Mouse (Mus musculus) heart, adult 2 months (tissue): ENCODE results near the gene Pigh. TPM values are rescaled to one million over a fixed set of nuclear protein-coding genes. Genes with fewer than 3 reads are reported as not detected.
A peak's percentile ranks its signal among the peaks of the same experiment; 100 is the strongest.

Experiments
- DNase-seq, 2 experiments: peaks; one replicate each; pipeline ENCODE4 v3.0.0; 2021
- H3K27ac ChIP-seq: fragments of 200-600 bp; 2 replicates; pipeline ENCODE4 v1.8.1; 2022
- H3K27me3 ChIP-seq: fragments of 200-500 bp; 2 replicates; pipeline ENCODE4 v1.6.1; 2012; ENCODE audit warnings: mild to moderate bottlenecking, low read length, inconsistent platforms, mixed read lengths; ENCODE audit not compliant: control insufficient read depth, insufficient read depth
- H3K36me3 ChIP-seq: fragments of 200-500 bp; 2 replicates; pipeline ENCODE4 v1.6.1; 2012; ENCODE audit warnings: low read length, inconsistent platforms; ENCODE audit not compliant: control insufficient read depth, insufficient read depth
- H3K4me1 ChIP-seq: fragments of 200-500 bp; 2 replicates; pipeline ENCODE4 v1.6.1; 2011; ENCODE audit warnings: low read length; ENCODE audit not compliant: control insufficient read depth, insufficient read depth
- H3K4me3 ChIP-seq: fragments of 200-600 bp; 2 replicates; pipeline ENCODE4 v1.8.1; 2022
- H3K79me2 ChIP-seq: fragments of 200-500 bp; replicated peaks from 2 replicates; pipeline ENCODE4 v1.6.1; 2012; ENCODE audit warnings: mild to moderate bottlenecking, inconsistent platforms, low read length, moderate library complexity, mixed read lengths; ENCODE audit not compliant: control insufficient read depth, insufficient read depth
- H3K9ac ChIP-seq: fragments of 200-500 bp; 2 replicates; pipeline ENCODE4 v1.6.1; 2012; ENCODE audit warnings: low read depth, mild to moderate bottlenecking, control low read depth, inconsistent platforms, low read length, mixed read lengths
- CTCF ChIP-seq: fragments of 200-600 bp; IDR thresholded peaks from 2 replicates; pipeline ENCODE4 v1.8.1; 2022; ENCODE audit warnings: antibody characterized with exemption, mild to moderate bottlenecking, moderate library complexity
- EP300 ChIP-seq: fragments of 200-500 bp; IDR thresholded peaks from 2 replicates; pipeline ENCODE4 v1.6.1; 2011; ENCODE audit warnings: low read depth, low read length, control low read depth; ENCODE audit not compliant: insufficient read depth
- POLR2A ChIP-seq: fragments of 200-500 bp; IDR thresholded peaks from 2 replicates; pipeline ENCODE4 v1.6.1; 2011; ENCODE audit warnings: mild to moderate bottlenecking, low read depth, low read length, control low read depth; ENCODE audit not compliant: insufficient read depth
- WGBS: fragments of 180-500 bp; shearing (Covaris S2); methylation state at CpG from one replicate; pipeline ENCODE4 v1.1.7; 2018; 5-methylcytosine and 5-hydroxymethylcytosine counted together
- intact Hi-C: fragments of 180-260 bp; cut with DNase I; formaldehyde crosslinking; loops from one replicate; pipeline ENCODE4 v1.15.1; 2025
- long read RNA-seq: library from polyadenylated mRNA; stranded (forward); transcript quantifications from one replicate; pipeline ENCODE4 v2.0.0, GENCODE M21; 2021
- polyA plus RNA-seq: library from polyadenylated mRNA; depleted of rRNA; stranded (reverse); fragments of >200 nt; gene quantifications from 2 replicates; pipeline ENCODE4 v1.2.3, GENCODE M21; 2012; rRNA removed
- total RNA-seq, 2 experiments: library from RNA; stranded (reverse); gene quantifications; 2 replicates each; pipeline ENCODE4 v1.2.3; 2021

Pigh gene
- 1 to 10 TPM; 3.4 to 4.4 TPM for total RNA-seq
- 4.6 and 5.4 TPM in 2 replicates for polyA plus RNA-seq
- long read RNA-seq, partial matches to known transcripts, result 0 of 7 reads
- long read RNA-seq, other reads (novel, unspliced or antisense), result 2 of 7 reads

DNA sequence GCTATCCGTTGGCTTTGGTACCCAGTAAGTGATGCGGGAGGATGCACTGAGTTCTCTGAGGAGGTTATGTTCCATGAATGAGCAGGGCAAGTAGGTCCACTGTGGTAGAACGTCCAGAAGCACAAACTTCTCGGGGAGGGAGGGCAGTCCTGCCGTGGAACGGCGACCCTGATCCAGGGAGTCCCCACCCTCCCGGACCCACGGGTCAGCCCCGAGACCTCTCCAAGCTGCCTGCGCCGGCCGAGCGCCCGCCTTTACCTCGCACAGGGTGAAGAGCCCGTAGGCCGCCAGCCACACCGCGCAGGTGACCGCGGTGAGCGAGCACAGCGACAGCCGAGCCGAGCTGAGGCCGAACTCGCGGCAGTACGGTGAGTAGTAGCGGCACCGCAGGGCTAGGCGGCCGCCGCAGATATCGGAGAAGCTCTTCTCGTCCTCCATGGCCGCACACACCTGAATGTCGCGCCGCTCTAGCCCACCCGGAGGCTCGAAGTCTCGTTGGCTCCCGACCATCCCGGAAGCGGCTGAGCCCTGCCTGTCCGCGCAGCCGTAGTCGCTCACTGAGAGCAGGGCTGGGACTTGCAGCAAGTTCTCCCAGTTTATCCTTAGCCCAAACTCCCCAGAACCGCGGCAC is at the start of gene Pigh:
Gene Pigh (minus strand): TSS at position 470 of the 631 bp plus-strand sequence.
- Histone ChIP-seq H3K27ac (peak within 1 kb of the TSS; percentile 40), H3K79me2 (no peaks in the 10 kb centered on the region)
- WGBS, result 1% methylated on average over 53 of the region's 53 CpGs

DNA sequence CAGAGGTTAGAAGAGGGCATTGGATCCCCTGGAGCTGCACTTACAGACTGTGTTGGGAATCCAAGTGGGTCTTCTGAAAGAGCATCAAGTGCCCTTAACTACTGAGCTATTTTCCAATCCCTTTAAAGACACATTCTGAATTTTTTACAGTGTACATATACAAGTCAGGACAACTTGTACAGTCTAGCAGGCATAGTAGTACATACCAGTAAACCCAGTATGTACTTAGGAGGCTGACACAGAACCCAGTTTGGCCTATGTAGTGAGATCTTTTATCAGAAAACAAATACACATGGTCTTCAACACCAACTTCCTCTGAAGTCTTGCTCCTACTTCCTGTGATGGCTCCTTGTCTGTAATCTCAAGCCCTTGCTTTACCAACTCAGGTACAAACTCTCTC is 49.5 kb upstream of the Pigh start:
- H3K4me1 ChIP-seq, result no peaks in the 10 kb centered on the region
- no peak for DNase-seq
- H3K79me2 ChIP-seq, result no peaks in the 10 kb centered on the region
- TF ChIP-seq CTCF, result no peak
- TF ChIP-seq EP300, result no peak
- no peak for TF ChIP-seq POLR2A
- intact Hi-C loops, result no loop called here
- no peak overlapping the region for H3K27ac ChIP-seq
- H3K4me3 ChIP-seq, result no peak overlapping the region
- H3K27me3 ChIP-seq, result no peaks in the 10 kb centered on the region
- no peak overlapping the region for H3K9ac ChIP-seq
- no peaks in the 10 kb centered on the region for H3K36me3 ChIP-seq

More for the DNA sequence above, at the start of gene Pigh:
- peak; percentile 86 to 88 for DNase-seq
- Histone ChIP-seq H3K9ac (peak within 1 kb of the TSS; percentile 97), H3K27me3 (no peaks in the 10 kb centered on the region), H3K4me1 (peaks cover 2% of the 10 kb centered on the region; the same call in 1 of the 2 replicates), H3K4me3 (peak within 1 kb of the TSS; percentile 87), H3K36me3 (no peaks in the 10 kb centered on the region)
- intact Hi-C loops, result no loop called here
- TF ChIP-seq EP300 (no peak), CTCF (0 out of 2 replicates have a peak, but pooled peaks have one; percentile 3), POLR2A (peak; percentile 51; the same call in 1 of the 2 replicates)

GRCm38 (mm10) chr12:79136949-79137348 is 47.5 kb upstream of the Pigh start:
- Histone ChIP-seq H3K9ac (no peak overlapping the region), H3K27ac (no peak overlapping the region), H3K4me1 (no peaks in the 10 kb centered on the region), H3K79me2 (no peaks in the 10 kb centered on the region), H3K27me3 (peaks cover 4% of the 10 kb centered on the region), H3K4me3 (no peak overlapping the region), H3K36me3 (no peaks in the 10 kb centered on the region)
- intact Hi-C loops, result no loop called here
- no peak for DNase-seq
- TF ChIP-seq CTCF (no peak), POLR2A (no peak), EP300 (no peak)
- 81% methylated on average over 7 of the region's 7 CpGs for WGBS

DNA sequence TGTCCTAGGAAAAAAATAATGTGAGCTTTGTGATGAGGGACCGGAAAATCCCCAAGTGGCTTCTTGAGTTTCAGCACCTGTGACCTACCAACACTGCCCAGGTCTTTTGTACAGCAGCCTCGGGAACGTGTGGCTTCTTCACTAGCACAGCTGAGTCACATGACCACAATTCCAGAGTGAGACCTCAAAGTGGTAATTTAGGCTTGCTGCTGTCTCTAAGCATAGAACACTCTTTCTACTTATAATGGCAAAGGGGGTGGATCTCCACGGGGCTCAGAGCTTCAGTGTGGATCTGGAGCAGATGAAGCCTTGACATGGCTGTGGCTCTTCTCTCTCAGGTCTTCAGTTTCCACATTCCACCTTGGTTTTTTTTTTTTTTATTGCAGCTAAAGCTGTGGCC is 45.7 kb upstream of the Pigh start:
- no peaks in the 10 kb centered on the region for H3K36me3 ChIP-seq
- H3K27ac ChIP-seq, result no peak overlapping the region
- no peaks in the 10 kb centered on the region for H3K79me2 ChIP-seq
- H3K27me3 ChIP-seq, result peaks cover 10% of the 10 kb centered on the region
- 33% methylated on average over 4 of the region's 4 CpGs for WGBS
- intact Hi-C loops, result no loop called here
- DNase-seq, result no peak
- H3K4me3 ChIP-seq, result no peak overlapping the region
- no peak overlapping the region for H3K9ac ChIP-seq
- H3K4me1 ChIP-seq, result no peaks in the 10 kb centered on the region
- TF ChIP-seq POLR2A, result no peak
- TF ChIP-seq CTCF, result no peak
- TF ChIP-seq EP300, result no peak

DNA sequence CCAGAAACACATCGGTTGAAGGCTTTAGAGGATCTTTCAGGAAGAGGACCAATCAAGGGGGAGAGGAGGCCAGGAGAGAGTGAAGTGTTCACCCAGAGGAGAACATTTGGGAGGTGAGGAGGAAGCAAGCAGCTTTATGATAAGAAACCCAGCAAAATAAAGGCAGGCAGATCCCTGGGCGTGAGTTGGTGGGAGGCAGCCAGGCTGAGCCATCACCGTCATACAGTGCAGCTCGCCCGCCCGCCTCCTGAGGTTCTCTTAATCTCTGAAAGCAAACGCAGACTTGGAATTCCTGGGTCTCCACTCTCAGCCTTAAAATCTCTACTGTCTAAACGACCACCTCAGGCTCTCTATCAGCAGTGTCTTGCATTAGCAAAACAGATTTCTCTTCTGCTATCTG is 45.2 kb upstream of the Pigh start:
- Histone ChIP-seq H3K36me3 (no peaks in the 10 kb centered on the region), H3K27me3 (peaks cover 10% of the 10 kb centered on the region), H3K4me1 (no peaks in the 10 kb centered on the region), H3K4me3 (no peak overlapping the region), H3K79me2 (no peaks in the 10 kb centered on the region), H3K9ac (no peak overlapping the region), H3K27ac (no peak overlapping the region)
- 33% methylated on average over 8 of the region's 8 CpGs for WGBS
- no peak for TF ChIP-seq POLR2A
- no peak for TF ChIP-seq EP300
- TF ChIP-seq CTCF, result no peak
- intact Hi-C loops, result no loop called here
- DNase-seq, result no peak

GRCm38 (mm10) chr12:79131706-79132460 is 42.4 kb upstream of the Pigh start:
- Histone ChIP-seq H3K36me3 (no peaks in the 10 kb centered on the region), H3K9ac (no peak overlapping the region), H3K4me3 (no peak overlapping the region), H3K27me3 (peaks cover 10% of the 10 kb centered on the region), H3K27ac (no peak overlapping the region), H3K79me2 (no peaks in the 10 kb centered on the region), H3K4me1 (no peaks in the 10 kb centered on the region)
- intact Hi-C loops, result no loop called here
- 31% methylated on average over 5 of the region's 5 CpGs for WGBS
- DNase-seq, result no peak
- TF ChIP-seq CTCF, result no peak
- no peak for TF ChIP-seq EP300
- TF ChIP-seq POLR2A, result no peak
